Mouse (Mus musculus): ENCODE results near the gene Pik3r3.

GRCm38 (mm10) chr4:116182079-116182478 is 39.3 kb upstream of the Pik3r3 start:
- TF ChIP-seq CTCF (IDR thresholded peaks at IDR 0.05; ENCODE audit: low read depth): no peak
- no peak for TF ChIP-seq EP300 (IDR thresholded peaks at IDR 0.05; ENCODE audit: low read depth)
